Mouse (Mus musculus) intestine, postnatal 0 days (tissue): ENCODE results near the gene Chrna1. TPM values are rescaled to one million over a fixed set of nuclear protein-coding genes. Genes with fewer than 3 reads are reported as not detected.

Experiments
- ATAC-seq: fragments of 200-750 bp; cut with Nextera tagmentation; 2 replicates; pipeline ENCODE4 v1.8.0; 2017; ENCODE audit warnings: mild to moderate bottlenecking, moderate TSS enrichment, moderate library complexity
- H3K27ac ChIP-seq: fragments of 300-500 bp; sonication (generic); 2 replicates; pipeline ENCODE4 v1.5.1; 2014; ENCODE audit warnings: mild to moderate bottlenecking, low read depth, low read length, moderate library complexity
- H3K27me3 ChIP-seq: fragments of 300-500 bp; sonication (generic); replicated peaks from 2 replicates; pipeline ENCODE4 v1.6.1; 2014; ENCODE audit warnings: low read length, mixed read lengths; ENCODE audit not compliant: control insufficient read depth, insufficient read depth
- H3K36me3 ChIP-seq: fragments of 300-500 bp; sonication (generic); 2 replicates; pipeline ENCODE4 v1.6.1; 2014; ENCODE audit warnings: mild to moderate bottlenecking, moderate library complexity; ENCODE audit not compliant: control insufficient read depth, insufficient read depth
- H3K4me1 ChIP-seq: fragments of 300-500 bp; sonication (generic); replicated peaks from 2 replicates; pipeline ENCODE4 v1.6.1; 2014; ENCODE audit warnings: antibody characterized with exemption, low read length, mixed read lengths; ENCODE audit not compliant: control insufficient read depth, insufficient read depth
- H3K4me2 ChIP-seq: fragments of 300-500 bp; sonication (generic); replicated peaks from 2 replicates; pipeline ENCODE4 v1.6.1; 2014; ENCODE audit warnings: low read depth, mild to moderate bottlenecking, moderate library complexity
- H3K4me3 ChIP-seq: fragments of 300-500 bp; sonication (generic); 2 replicates; pipeline ENCODE4 v1.5.1; 2014; ENCODE audit warnings: low read depth, low read length
- H3K9ac ChIP-seq: fragments of 300-500 bp; sonication (generic); 2 replicates; pipeline ENCODE4 v1.6.1; 2014; ENCODE audit warnings: mild to moderate bottlenecking, low read depth, low read length
- H3K9me3 ChIP-seq: fragments of 300-500 bp; sonication (generic); 2 replicates; pipeline ENCODE4 v1.6.1; 2016; ENCODE audit warnings: mixed run types; ENCODE audit not compliant: control insufficient read depth
- CTCF ChIP-seq: sonication (generic); IDR thresholded peaks from 2 replicates; pipeline ENCODE4 v1.5.1; 2016; ENCODE audit warnings: low read depth, mild to moderate bottlenecking, control low read depth, antibody characterized with exemption, moderate library complexity
- WGBS: fragments of 180-500 bp; shearing (Covaris S2); extraction: QIAGEN DNeasy Blood & Tissue Kit; methylation state at CpG from one replicate; pipeline ENCODE4 v1.1.7; 2014; 5-methylcytosine and 5-hydroxymethylcytosine counted together
- polyA plus RNA-seq: library from polyadenylated mRNA; unstranded; fragments of >200 nt; fragmentation: Nextera tagmentation; extraction: Ambion mirVana; gene quantifications from 2 replicates; pipeline ENCODE4 v1.2.1, GENCODE M21; 2015

The Chrna1 gene
- polyA plus RNA-seq, 1 experiment from 2014 or later, result 0.08 TPM

DNA sequence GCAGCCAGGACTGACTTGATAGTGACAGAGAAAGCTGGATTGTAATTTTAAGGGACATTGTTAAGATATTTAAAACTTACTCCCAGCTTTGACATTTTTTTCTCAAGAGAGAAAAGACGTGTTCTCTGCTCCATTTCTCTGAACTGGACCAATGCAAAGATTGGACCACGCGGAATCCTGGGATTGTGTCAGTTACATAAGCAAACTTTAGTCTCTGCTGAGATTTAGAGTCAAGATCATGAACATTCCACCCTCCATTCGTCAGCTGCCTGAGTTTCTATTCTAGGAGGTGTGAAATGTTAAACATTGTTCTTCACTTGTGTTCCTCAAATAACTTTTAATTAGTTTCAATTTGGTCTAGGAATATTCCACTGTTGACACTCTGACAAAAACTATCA, 7.0 kb upstream of the Chrna1 start:
- 0 out of 2 replicates have a peak, but pooled peaks cover 2% of the 10 kb centered on the region for H3K27me3 ChIP-seq
- no peaks in the 10 kb centered on the region for H3K9me3 ChIP-seq
- no peak overlapping the region for H3K27ac ChIP-seq
- no peak overlapping the region for H3K4me3 ChIP-seq
- H3K36me3 ChIP-seq, result no peaks in the 10 kb centered on the region
- no peak for TF ChIP-seq CTCF
- H3K9ac ChIP-seq, result no peak overlapping the region
- no peak overlapping the region for H3K4me2 ChIP-seq
- H3K4me1 ChIP-seq, result no peaks in the 10 kb centered on the region
- no peak for ATAC-seq
- WGBS, result 61% methylated on average over 4 of the region's 4 CpGs

DNA sequence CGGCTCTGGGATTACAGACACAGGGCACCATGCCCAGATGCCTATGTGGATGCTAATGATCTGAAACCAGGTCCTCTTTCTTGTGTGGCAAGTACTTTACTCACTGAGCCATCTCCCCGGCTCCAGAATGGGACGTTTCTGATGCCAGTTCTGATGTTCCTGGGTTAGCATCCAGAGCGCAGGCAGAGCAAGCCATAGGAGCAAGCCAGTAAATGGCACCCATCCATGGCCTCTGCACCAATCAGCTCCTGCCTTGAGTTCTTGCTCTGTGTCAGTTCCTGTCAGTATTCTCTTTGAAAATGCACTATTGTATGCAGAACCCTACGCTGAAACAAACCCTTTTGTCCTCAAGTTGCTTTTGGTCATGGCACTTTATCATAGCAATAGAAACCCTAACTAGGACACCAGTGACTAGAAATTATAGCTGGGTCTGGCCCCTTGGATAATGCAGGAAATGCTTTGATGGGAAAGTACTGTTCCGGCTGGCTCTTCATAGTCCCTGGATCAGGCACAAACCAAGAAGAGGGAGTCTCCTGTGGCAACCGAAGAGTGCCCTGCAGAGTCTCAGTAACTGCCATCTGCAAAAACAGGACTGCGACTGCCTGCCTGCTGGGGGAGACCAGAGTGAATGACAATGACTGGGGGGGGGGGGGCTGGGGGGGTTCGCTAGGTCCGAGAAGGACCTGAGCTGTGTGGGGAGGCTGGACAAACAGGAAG, 6.4 kb upstream of the Chrna1 start:
- Histone ChIP-seq H3K36me3 (no peaks in the 10 kb centered on the region), H3K9ac (no peak overlapping the region), H3K27me3 (0 out of 2 replicates have a peak, but pooled peaks cover 2% of the 10 kb centered on the region), H3K9me3 (no peaks in the 10 kb centered on the region), H3K4me1 (no peaks in the 10 kb centered on the region), H3K4me2 (no peak overlapping the region), H3K4me3 (no peak overlapping the region), H3K27ac (no peak overlapping the region)
- ATAC-seq, result no peak
- 58% methylated on average over 10 of the region's 10 CpGs for WGBS
- no peak for TF ChIP-seq CTCF

DNA sequence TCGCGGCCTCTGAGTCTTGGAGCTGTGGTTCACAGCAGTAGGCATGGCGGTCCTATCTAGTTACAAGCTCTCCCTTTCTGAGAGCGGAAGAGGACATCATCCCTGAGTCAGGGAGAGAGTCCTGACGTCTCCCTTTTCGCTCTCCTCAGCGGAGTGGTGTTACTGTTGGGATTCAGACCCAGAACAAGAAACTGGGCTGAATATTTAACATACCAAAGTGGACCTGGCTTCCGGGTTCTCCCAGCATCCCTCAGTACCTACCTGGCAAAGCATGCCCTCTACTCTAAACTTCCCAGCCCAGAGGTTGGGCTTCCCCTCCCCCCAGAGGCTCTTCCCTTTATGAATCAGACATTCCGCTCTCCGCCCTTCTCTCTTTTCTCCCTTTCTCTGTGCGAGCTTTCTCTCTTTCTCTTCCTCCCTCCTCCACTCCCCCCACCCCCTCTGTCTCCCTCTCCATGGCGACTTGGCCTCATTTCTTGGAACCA, 5.3 kb upstream of the Chrna1 start:
- TF ChIP-seq CTCF, result no peak
- 20% methylated on average over 12 of the region's 12 CpGs for WGBS
- H3K27me3 ChIP-seq, result 0 out of 2 replicates have a peak, but pooled peaks cover 2% of the 10 kb centered on the region
- H3K4me1 ChIP-seq, result no peaks in the 10 kb centered on the region
- peak overlapping the region; percentile 42 for H3K9ac ChIP-seq
- ATAC-seq, result peak; percentile 40
- H3K9me3 ChIP-seq, result no peaks in the 10 kb centered on the region
- peak overlapping the region; percentile 50 for H3K4me3 ChIP-seq
- H3K36me3 ChIP-seq, result no peaks in the 10 kb centered on the region
- H3K4me2 ChIP-seq, result peak overlapping the region; percentile 72
- peak overlapping the region; percentile 46; the same call in 1 of the 2 replicates for H3K27ac ChIP-seq

DNA sequence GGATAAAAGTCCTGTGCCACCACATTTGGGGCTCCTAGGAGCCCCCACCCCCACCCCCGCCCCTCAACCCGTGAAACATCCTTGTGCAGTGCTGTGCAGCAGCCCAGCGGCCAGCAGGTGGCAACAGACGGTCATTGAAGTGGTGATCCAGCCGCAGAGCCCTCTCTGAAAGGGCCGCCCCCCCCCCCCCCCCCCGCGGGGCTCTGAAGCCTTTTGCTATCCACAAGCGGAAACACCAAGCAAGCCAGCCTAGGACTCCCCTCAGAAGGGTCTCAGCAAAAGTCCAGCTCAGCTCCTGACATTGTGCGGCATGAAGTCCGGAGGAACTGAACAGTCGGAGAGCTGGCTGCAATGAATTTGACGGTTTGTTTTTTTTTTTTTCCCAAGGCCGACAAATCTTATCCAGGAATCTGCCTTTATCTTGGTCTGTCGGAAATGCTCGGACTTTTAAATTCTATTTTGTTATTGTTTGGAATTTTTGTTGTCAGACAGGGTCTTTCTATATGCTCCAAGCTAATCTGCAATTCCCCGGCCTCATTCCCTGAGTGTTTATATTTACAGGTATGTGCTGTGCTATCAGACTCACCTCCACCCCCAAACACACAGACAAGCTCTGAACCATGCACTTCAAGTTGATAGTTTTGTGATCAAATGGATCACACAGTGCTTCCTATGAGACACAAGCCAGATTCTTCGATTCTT, 4.7 kb upstream of the Chrna1 start:
- peak; percentile 53 for ATAC-seq
- Histone ChIP-seq H3K27me3 (no peaks in the 10 kb centered on the region), H3K36me3 (no peaks in the 10 kb centered on the region), H3K4me3 (peak overlapping the region; percentile 50), H3K27ac (peak overlapping the region; percentile 46; the same call in 1 of the 2 replicates), H3K9ac (peak overlapping the region; percentile 42), H3K9me3 (no peaks in the 10 kb centered on the region), H3K4me2 (peak overlapping the region; percentile 72), H3K4me1 (no peaks in the 10 kb centered on the region)
- WGBS, result 1% methylated on average over 17 of the region's 18 CpGs
- TF ChIP-seq CTCF, result peak; percentile 76

DNA sequence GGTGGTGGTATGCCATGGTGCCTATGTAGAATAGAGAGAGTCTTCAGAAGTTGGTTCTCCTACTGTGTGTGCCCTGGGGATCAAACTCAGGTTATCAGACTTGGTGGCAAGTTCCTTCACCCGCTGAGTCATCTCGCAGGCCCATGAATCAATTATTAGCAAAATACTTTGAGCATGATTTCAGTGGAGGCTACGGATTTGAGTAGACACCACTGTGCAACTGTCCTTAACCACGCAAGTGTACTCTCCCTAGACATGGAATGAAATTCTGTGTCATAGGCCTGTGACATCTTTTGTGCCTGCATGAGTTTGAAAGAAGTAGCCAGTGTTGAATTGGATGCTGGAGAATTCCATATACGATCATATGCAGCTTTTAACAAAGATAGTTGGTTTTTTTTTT, 582 bp upstream of the Chrna1 start:
- no peak for ATAC-seq
- TF ChIP-seq CTCF, result no peak
- H3K36me3 ChIP-seq, result no peaks in the 10 kb centered on the region
- H3K4me2 ChIP-seq, result no peak overlapping the region
- no peaks in the 10 kb centered on the region for H3K9me3 ChIP-seq
- H3K27ac ChIP-seq, result no peak overlapping the region
- no peaks in the 10 kb centered on the region for H3K4me1 ChIP-seq
- 84% methylated on average over 5 of the region's 5 CpGs for WGBS
- no peak overlapping the region for H3K4me3 ChIP-seq
- no peaks in the 10 kb centered on the region for H3K27me3 ChIP-seq
- no peak overlapping the region for H3K9ac ChIP-seq

DNA sequence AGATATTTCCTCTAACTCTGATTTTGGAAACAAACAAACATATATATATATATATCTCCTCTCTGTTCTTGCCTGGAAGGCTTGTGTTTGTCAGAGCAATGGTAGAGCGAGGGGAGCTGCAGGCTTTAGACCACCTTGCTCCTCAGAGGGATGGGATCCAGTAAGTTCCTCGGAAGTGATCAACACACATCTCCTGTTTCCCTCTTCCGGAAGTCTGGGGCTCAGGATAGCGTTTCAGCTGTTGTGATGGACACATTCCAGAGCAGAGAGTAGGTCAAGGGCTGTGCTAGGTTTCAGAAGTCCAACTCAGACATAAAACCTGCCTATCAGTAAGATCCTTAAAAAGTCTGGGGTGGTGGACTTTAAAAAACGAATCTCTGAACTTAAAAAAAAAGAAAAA, 970 bp downstream of the Chrna1 start:
- Histone ChIP-seq H3K36me3 (no peaks in the 10 kb centered on the region), H3K27me3 (no peaks in the 10 kb centered on the region), H3K9me3 (no peaks in the 10 kb centered on the region), H3K4me1 (no peaks in the 10 kb centered on the region), H3K27ac (no peak overlapping the region), H3K9ac (no peak overlapping the region), H3K4me2 (no peak overlapping the region), H3K4me3 (no peak overlapping the region)
- WGBS, result 58% methylated on average over 5 of the region's 5 CpGs
- TF ChIP-seq CTCF, result no peak
- no peak for ATAC-seq
